Mouse (Mus musculus) C2C12 (cell line): ENCODE measurements around the gene Nek2.

Source experiments
- CTCF ChIP-seq: IDR thresholded peaks from one replicate; pipeline ENCODE4 v1.5.1; 2011; ENCODE audit not compliant: control insufficient read depth, insufficient read depth, insufficient read length
- MAX ChIP-seq: IDR thresholded peaks from one replicate; pipeline ENCODE4 v1.6.1; 2011; ENCODE audit warnings: mild to moderate bottlenecking, control low read depth

DNA sequence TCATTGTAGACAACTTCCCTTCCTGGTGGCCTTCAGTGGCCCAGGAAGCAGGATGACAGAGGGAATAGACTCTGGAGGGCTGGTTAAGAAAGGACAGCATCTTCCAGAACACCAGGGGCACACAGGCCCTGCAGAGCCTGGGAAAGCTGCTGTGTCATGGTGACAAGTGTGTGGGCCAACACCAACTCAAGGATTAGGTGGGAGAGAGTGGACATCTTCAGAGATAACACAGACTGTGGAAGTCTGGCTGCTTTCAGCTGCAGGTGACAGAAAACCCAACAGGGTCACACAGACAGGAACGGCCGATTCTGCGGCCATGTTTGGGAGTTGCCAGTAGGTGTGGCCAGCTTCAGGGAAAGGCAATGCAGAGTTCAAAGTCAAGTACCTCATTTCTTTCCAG is 59.0 kb downstream of the Nek2 start:
- no peak for TF ChIP-seq CTCF
- no peak for TF ChIP-seq MAX
